Mouse (Mus musculus) left cerebral cortex, postnatal 25 days (tissue): ENCODE results near the gene Gcnt4. TPM values are rescaled to one million over a fixed set of nuclear protein-coding genes. Genes with fewer than 3 reads are reported as not detected.

Source experiments
- DNase-seq, 2 experiments: peaks; one replicate each; pipeline ENCODE4 v3.0.0; 2022; ENCODE audit warnings: low spot score in 2 of 2, mixed read lengths in 1 of 2
- intact Hi-C: fragments of 180-260 bp; cut with DNase I; formaldehyde crosslinking; loops from one replicate; pipeline ENCODE4 v1.15.1; 2025
- total RNA-seq, 2 experiments: library from RNA; stranded (reverse); gene quantifications; 2 replicates each; pipeline ENCODE4 v1.2.3; 2021

The Gcnt4 gene
- total RNA-seq, 2 experiments from 2014 or later: 9.2 to 11.8 TPM

DNA sequence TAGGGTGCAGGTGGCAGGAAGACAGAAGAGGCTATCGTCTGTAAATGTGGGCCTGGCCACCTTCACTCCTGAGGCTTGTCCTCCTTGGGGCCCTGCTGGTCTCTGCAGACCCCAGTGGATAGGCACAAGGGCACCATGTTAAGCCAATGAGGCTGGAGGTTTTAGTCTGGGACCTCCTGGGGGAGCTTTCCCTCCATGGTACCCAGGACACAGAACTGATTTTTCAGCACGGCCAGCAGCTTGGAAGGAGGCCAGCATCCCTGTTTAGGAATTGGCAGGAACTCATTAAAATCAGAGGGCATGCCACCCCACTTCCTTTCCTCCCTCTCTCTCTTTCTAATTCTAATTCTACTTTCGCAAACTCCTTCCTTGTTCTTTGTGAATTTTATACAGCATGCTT is 19.1 kb downstream of the Gcnt4 start:
- intact Hi-C loops: no loop called here
- DNase-seq: peak; percentile 41 to 54

DNA sequence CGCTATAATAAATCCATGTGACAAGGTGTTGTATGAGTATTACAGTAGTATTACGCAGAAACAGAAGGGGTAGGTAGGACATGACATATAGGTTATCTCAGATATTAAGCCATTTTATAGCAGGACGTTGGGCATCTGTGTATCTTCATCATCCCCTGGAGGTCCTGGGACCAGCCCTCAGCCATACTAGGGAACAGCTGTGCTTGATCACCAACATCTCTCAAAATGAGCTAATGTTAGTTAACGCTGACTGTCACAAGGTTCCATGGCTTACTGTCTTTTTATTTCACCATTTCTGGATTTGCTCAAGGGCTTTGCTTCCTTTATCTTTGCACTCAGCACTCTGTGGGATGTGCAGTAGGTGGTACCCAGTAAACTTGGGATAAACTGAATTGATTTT is 21.3 kb downstream of the Gcnt4 start:
- DNase-seq: no peak
- intact Hi-C loops: no loop called here

DNA sequence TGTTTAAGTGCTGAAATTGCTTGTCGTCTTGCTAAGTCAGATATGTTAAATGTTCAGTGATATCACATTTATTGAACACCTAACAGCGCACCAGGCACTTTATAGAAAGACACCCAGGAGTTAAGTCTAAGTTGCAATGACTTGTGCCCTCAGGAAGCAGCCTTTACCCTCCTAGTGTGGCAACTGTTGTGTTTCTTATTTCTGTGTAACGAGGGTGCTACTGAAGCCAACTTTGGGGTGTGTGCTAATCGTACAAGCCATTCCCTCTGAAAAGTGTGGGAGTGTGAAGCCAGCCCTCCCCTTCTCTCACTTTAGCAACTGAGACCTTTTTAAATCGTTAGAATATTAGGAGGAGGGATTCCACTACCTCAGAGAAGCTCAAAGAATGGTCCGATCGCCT is 23.2 kb downstream of the Gcnt4 start:
- intact Hi-C loops: no loop called here
- no peak for DNase-seq

DNA sequence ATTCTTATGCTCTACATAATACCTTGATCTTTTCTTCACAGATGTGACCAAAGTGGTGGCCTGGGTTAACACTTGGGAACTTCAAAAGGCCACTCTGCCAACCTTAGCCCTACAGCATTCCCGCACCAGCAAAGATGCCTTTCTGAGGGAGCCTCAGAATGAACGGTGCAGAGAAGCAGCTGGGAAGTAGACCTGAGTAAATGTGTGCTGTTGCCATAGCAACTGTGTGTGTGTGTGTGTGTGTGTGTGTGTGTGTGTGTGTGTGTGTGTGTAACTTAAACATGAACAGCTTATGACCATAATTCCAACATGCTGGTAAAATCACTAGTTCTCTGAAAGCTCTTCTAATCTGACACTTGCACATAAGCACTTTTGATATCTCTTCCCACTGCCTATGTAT is 27.4 kb downstream of the Gcnt4 start:
- DNase-seq: peak; percentile 28 to 57
- intact Hi-C loops: no loop called here

DNA sequence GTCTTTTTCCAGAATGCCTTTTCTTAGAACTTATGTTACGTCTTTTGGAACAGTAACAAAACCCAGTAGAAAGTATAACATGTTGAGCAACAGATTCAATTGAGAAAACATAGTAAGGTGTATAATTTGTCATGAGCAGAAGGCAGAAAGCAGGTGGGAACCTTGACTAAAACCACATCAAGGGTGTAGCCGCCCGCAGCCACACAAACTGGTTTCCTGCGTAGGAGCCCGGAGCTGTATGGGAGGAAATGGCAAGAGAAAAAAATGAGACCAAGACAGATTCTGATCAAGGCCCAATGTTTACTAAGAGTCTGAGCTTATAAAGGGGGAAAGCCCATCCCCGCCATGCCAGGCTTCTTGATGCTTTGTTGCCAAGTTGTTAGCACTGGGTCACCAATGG is 32.0 kb downstream of the Gcnt4 start:
- intact Hi-C loops: no loop called here
- no peak for DNase-seq

DNA sequence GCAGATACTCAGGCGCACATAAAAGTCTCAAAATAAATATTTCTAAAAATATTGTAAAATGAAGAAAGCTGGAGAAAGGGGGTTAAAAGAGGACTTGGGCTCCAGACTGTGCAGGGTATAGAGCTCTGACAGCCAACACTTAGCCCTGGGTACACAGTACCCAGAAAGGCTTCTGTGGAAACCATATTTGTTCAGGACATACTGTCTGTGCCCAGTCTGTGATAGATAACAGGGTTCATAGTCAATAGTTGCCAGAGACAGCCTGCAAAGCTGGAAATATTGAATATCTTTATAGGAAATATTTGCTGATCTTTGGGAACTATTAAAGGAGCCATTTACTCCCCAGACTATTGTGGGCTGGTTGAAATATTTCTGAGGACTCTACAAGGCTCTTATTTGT is 35.5 kb downstream of the Gcnt4 start:
- intact Hi-C loops: no loop called here
- no peak for DNase-seq

DNA sequence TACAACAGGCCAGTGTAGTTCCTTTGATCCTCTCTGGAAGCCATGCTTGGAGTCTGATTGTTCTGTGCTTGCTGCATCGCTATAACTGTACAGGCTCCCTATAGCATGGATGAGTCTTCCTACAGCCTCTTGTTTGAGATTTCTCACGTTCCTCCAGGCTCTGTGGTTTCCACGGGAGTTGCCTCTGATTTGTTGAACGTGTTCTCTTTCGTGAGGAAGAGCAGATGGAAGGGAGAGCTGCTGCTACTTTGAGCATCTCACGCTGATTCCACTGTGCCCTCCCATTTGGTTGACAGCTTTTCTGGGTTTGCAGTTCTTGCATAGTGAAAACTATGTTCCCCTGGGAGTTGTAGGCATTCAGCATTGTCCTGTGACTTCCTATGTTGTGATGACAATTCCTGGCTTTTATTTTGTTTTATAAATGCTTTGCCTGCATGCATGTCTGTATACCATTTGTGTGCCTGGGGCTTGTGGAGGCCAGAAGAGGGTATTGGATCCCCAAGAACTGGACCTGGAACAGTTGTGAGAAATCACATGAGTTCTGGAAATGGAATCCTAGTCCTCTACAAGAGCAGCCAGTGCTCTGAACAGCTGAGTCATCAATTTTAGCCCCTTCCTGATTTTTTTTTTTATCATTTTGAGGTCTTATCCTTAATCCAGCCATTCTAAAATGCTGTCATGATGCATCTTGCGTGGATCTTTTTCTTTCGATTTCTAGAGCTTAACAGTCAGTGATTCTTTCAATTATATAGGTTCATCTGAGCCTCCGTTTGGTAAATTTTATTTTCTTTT is 37.1 kb downstream of the Gcnt4 start:
- intact Hi-C loops: no loop called here
- DNase-seq: peak; percentile 38 to 85

DNA sequence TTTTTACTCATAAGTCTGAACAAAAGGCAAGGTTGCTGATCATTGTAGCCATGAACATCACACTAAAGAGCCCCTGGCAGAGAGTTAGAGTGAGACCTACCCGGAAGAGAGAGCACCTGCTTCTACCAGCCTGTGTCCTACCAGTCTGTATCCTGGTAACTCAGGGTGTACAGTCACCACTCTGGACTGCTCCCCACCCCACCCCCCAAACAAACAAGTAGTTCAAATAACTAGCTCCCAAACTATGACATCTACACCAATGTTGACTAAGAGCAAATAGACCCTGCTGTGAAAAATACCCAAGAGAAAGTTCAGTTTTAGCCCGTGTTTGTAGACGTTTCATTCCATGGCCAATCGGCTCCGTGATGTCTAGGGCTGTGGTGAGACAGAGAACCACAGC is 38.3 kb downstream of the Gcnt4 start:
- DNase-seq: no peak
- intact Hi-C loops: no loop called here

DNA sequence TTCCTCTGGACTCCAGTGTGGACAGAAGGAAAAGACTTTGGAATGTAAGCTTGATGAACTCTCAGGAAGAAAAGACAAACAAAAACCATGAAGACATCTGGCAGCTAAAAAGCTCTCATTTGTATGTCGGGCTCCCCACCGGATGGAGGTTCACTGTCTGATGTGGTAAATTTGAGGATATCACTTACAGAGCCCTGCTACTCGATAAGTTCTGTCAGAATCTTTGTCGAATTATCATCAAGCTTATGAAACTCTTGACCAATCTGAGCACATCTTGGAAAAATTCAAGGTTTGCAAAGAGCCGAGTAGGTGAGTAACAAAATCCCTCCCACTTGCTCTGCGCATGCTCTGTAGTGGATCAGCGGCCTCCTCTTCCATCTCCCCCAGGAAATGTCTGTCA is 40.5 kb downstream of the Gcnt4 start:
- DNase-seq: no peak
- intact Hi-C loops: no loop called here

DNA sequence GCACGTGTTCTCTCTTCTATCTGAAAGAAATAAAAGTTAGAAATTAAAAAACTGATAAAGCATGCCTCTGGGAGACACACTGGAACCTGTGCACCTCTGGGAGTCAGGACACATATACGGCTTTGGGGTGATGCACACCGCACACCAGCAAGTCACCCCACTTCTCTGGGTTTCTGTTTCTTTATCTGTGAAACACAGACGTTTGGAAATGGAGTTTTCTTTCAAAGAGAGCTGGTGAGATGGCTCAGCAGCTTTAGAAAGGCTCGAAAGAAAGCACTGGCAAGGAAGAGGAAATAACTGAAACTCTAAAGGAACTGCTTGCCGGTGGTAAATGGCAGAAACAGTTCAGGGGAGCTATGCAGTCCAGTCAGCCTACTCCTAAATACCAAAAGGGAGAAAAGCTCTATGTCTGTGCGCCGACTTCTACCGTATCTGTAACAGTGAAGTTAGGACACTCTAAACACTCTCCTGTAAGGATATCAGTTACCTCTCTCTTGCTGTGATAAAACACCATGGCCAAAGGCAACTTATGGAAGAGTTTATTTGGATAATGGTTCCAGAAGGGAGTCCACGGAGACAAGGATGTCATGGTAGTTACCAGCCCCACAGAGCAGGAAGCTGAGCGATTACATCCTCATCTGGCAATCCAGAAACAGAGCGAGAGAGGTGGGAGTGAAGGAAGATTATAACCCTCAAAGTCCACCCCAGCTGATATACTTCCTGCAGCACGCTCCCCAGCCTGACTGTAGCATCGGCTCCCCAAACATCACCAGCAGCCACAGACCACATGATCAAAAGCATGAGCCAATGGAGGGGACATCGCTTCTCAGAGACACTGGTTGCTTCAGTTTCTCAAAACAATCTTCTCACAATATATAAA is 42.0 kb downstream of the Gcnt4 start:
- intact Hi-C loops: no loop called here
- no peak for DNase-seq

DNA sequence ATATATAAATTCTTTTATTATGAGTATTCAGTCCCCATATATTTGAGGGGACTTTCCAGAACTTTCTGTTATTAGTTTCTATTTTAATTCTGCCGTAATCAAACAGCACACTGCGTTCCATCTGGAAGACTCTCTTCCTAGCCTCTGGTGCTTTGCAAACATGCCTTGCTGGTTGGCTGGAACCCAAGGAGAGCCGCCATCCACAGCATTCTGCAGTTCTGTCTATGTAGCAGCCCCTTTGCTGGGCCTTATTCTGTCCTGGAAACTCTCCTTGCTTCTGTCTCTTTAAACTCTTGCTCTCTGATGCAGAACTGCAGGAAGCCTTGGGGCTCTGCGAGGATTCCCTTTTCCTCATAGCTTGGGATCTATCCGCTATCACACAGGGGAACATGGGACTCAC is 42.6 kb downstream of the Gcnt4 start:
- DNase-seq: no peak

DNA sequence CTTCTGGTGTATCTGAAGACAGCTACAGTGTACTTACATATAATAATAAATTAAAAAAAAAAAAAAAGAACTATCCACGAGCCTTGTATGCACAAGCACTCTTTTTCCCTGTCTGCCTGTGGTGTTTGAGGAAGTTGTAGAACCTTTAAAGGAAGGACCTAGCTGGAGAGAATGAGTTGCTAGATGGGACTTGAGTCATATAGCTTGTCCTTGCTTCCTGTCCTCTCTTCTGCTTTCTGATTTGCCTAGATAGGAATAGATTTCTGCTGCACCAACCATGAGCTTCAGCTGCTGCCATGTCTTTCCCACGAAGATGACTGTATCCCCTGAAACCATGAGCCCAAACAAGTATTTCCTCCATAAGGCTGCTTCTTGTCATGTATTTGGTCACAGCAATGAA is 43.3 kb downstream of the Gcnt4 start:
- DNase-seq: no peak
- intact Hi-C loops: no loop called here

More for the DNA sequence above, 42.6 kb downstream of the Gcnt4 start:
- intact Hi-C loops: no loop called here

DNA sequence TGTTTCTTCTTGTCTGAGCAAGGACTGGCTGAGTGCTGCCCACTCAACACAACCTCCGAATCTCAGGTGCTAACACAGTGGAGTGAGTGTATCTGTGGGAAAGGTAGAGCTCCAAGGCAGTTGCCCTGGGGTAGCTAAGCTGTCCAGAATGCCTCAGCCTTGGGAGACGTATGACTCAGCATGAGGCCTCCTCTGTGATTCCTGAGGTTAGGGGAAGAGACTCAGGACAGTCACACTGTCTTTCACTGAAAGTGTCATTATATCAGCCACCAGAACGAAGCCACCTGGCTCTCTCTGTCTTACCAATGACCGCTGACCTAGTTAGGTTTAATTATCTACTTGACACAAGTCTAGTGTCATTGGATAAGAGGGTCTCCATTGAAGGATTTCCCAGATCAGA is 46.6 kb downstream of the Gcnt4 start:
- no peak for DNase-seq
- intact Hi-C loops: no loop called here

DNA sequence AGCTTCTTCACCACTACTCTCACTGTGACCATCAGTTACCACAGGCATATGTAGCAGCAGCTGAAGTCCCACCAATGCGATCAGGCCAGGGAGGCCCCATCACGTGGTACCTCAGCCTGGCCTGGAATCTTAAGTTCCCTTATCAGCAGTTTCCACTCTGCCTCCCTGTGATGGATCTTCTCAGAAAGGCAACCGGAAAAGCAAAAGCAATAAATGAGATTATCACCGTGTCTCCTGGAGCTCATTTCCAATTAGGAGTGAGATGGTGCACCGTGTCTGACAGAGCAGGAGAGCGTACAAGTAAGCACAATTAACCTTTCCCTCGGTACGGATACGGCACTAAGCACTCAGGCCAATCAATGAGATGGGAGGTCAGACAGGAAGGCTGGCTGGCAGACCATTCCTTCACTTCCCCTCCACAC is 47.4 kb downstream of the Gcnt4 start:
- no peak for DNase-seq
- intact Hi-C loops: no loop called here

DNA sequence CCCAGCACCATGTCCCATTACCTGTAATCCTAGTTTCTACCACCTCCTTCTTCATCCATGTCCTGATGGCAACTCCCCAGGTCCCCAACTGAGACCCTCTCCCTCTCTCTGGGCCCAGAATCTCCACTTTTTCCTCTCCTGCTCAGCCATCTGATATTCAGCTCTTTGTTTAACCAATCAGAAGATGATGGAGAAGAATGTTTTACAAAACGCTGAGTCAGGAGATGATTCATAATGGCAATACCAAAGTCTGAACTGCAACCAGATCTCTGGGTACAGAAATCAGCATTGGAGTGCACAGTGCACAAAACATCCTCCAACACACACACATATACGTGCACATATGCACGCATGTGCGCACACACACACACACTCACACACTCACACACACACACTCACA is 48.8 kb downstream of the Gcnt4 start:
- intact Hi-C loops: no loop called here
- DNase-seq: no peak

DNA sequence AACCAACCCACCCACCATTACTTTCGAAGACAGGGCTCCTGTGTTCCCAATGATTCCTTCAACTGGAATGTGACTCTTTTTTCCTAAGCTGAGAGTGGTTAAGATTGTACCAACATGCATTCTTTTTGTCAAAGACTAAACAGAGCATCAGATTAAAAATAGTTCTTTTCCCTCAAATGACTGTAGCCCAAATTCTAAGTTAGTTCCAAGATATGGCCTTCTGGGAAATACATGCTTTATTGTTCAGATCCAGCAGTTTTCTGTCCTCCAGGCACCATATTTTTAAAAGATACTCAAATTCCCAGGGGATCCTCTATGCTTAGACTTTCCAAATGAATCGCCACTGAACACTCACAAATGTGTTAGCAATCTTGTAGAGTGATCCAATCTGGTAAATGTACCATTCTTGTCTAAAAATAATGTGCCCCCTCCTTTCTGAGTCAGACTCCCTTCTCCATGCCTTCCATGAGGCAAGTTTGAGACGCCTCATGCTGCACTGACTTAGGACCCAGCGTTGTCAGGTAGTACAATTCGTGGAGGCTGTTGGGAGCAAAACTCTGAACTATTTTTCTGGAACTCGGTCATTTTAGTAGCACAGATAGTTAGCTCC is 52.6 kb downstream of the Gcnt4 start:
- DNase-seq: peak in 1 of 2 experiments; percentile 60
- intact Hi-C loops: no loop called here

DNA sequence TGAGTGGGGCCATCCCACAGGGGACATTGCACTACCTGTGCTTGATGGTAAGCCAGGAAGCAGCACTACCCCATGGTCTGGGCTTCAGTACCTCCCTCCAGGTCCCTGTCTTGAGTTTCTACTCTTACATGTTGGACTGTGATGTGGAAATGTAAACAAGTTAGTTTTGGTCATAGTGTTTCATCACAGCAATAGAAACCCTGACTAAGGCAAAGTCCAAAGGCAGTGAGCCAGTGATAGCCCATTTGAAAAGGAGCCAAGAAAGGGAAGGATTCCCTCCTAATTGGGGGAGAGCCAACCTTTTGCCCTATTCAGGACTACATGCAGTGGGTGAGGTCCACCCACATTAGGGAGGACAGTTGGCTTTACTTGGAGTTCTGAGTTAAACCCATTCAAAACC is 56.1 kb downstream of the Gcnt4 start:
- intact Hi-C loops: no loop called here
- DNase-seq: no peak

DNA sequence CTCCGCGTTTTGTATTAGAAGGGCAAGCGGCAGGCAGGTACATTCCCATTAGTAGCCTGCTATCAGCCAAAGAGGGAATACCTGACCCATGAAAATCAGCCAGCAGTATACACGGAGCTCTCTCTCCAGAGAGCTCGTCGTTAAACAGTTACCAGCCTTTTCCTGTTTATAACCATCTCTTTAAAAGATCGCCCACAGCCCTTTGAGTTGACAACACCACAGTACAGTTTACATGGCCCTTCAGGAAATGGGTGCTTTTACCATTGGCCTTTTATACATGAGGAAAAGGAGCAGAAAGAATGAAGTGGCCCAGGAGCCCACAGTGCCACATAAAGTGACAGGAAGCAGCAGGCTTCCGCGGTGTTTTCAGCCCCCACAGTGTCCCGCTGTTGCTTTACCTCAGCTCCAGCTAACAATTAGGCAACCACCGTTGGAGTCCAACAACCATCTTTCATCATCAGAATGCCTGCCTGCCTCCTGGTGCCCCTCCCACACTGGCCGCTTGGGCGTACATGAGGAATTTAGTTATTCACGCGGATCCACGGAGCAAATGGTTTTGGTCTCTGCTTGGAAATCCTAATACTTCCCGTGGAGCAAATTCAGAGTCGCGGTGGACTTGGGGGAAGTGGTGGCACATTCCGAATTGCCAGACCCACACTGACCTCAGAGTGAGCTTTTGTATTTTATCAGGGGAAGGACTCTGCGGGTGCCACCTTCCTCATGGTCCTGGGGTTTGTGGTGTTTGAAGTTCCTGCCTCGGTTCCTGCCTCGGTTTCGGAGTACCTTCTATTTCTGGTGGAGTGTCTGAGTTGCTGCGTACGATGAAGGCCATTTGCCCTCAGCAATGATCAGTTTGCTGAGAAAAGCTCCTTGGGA is 59.0 kb downstream of the Gcnt4 start:
- intact Hi-C loops: no loop called here

DNA sequence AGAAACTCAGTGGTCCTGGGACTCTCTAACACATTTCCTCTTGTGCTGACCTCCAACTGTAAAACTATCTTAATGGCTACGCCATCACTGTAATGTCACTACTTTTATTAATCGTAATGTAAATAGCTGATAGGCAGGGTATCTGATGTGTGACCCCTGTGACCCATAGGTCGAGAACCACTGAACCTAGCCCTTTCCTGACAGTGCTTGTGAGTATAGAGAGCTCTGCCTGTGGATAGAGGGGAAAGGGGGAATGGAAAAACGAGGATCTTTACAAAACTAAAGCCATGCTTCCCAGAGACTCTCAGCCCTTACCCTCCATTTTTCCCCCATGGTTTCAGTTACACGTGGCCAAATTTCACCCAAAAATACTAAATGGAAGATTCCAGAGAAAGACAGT is 60.2 kb downstream of the Gcnt4 start:
- no peak for DNase-seq
- intact Hi-C loops: no loop called here

More for the DNA sequence above, 59.0 kb downstream of the Gcnt4 start:
- DNase-seq: no peak
